ENCODE assay signal across 21 mouse cellular contexts in genomic region chr15:87074559-87074958, GRCm38 (mm10).
DNase-seq lines count a peak whose midpoint lies in the region; ATAC-seq and TF ChIP-seq lines count a peak whose summit lies in the region.
"Had no signal": no experiment of that assay in that cellular context is flagged by ENCODE, and none has a peak within 500 bp of the region (broad histone marks: within the 10 kb centered on the region; RNA-seq: fewer than 3 reads in every experiment).

No protein-coding gene starts in this region.

- TF ChIP-seq CTCF in lung, adult 2 months (IDR thresholded peaks at IDR 0.05; ENCODE audit: insufficient read depth, low read length), result no peak

- no peak overlapping the region for H3K27ac ChIP-seq in kidney, embryonic 15.5 days
- H3K27ac ChIP-seq: embryonic facial prominence, embryonic 13.5 days; forebrain, embryonic 12.5 days; heart, embryonic 13.5 days; hindbrain, embryonic 12.5 days had no signal

- H3K4me1 ChIP-seq in kidney, embryonic 15.5 days, result no peaks in the 10 kb centered on the region
- H3K4me1 ChIP-seq in lung, adult 2 months (ENCODE audit: control insufficient read depth, insufficient read depth, low read length), result no peaks in the 10 kb centered on the region
- H3K4me1 ChIP-seq: embryonic facial prominence, embryonic 13.5 days; forebrain, embryonic 12.5 days; heart, embryonic 13.5 days; hindbrain, embryonic 12.5 days had no signal

- TF ChIP-seq POLR2A in myocyte (IDR thresholded peaks at IDR 0.05; ENCODE audit: insufficient read length, low read depth), result no peak
- TF ChIP-seq POLR2A in lung, adult 2 months (IDR thresholded peaks at IDR 0.05; ENCODE audit: borderline replicate concordance, extremely low read depth, low read depth, low read length), result no peak

- no peak overlapping the region for H3K4me3 ChIP-seq in kidney, embryonic 15.5 days (replicated peaks)
- H3K4me3 ChIP-seq in myocyte, result no peak overlapping the region
- H3K4me3 ChIP-seq in lung, adult 2 months (replicated peaks; ENCODE audit: extremely low read depth, low read depth, low read length), result no peak overlapping the region
- H3K4me3 ChIP-seq: embryonic facial prominence, embryonic 13.5 days; forebrain, embryonic 12.5 days; heart, embryonic 13.5 days; hindbrain, embryonic 12.5 days had no signal

- no peak for DNase-seq in kidney, adult 8-10 months
- peak; percentile 3 for DNase-seq in lung, postnatal 36 days
- no peak for DNase-seq in lung, adult 18-20 months
- DNase-seq in spleen, adult 12 weeks (ENCODE audit: low spot score), result no peak
- no peak for DNase-seq in lung, adult 2 months
- DNase-seq: adrenal gland, adult 2 months; adrenal gland, postnatal 25 days; cerebellum, adult 8-10 months; cerebellum, postnatal 14 days; gastrocnemius, postnatal 25 days had no signal

- H3K27me3 ChIP-seq in kidney, embryonic 15.5 days, result no peaks in the 10 kb centered on the region
- H3K27me3 ChIP-seq in myocyte (ENCODE audit: control insufficient read depth, insufficient read depth, insufficient read length), result no peaks in the 10 kb centered on the region
- H3K27me3 ChIP-seq: CH12.LX; embryonic facial prominence, embryonic 13.5 days; forebrain, embryonic 12.5 days; heart, embryonic 13.5 days; hindbrain, embryonic 12.5 days had no signal

- no peaks in the 10 kb centered on the region for H3K79me2 ChIP-seq in myocyte (ENCODE audit: control insufficient read depth, insufficient read depth)

- peak overlapping the region; percentile 3; the same call in 1 of the 2 replicates for H3K4me2 ChIP-seq in kidney, embryonic 15.5 days
- peak overlapping the region; percentile 60 for H3K4me2 ChIP-seq in myocyte (ENCODE audit: low read depth)
- H3K4me2 ChIP-seq: embryonic facial prominence, embryonic 13.5 days; forebrain, embryonic 12.5 days; heart, embryonic 13.5 days; hindbrain, embryonic 12.5 days had no signal

- H3ac ChIP-seq in myocyte (ENCODE audit: control insufficient read depth, insufficient read length), result no peak overlapping the region

- ATAC-seq in kidney, embryonic 15.5 days (replicated peaks; ENCODE audit: low FRiP score), result no peak
- ATAC-seq in hematopoietic stem cell, adult 5-6 weeks (replicated peaks in 1 of 2; ENCODE audit: insufficient read depth in 1 of 2, low FRiP score in 2 of 2, low TSS enrichment in 1 of 2, low read depth in 1 of 2, poor library complexity in 2 of 2, severe bottlenecking in 2 of 2), result peak; percentile 39 to 59; a peak in 3 of 4 replicates
- ATAC-seq: forebrain, embryonic 16.5 days; hindbrain, embryonic 16.5 days; Patski had no signal

- no peaks in the 10 kb centered on the region for H3K36me3 ChIP-seq in kidney, embryonic 15.5 days
- no peaks in the 10 kb centered on the region for H3K36me3 ChIP-seq in myocyte (ENCODE audit: control insufficient read depth, insufficient read depth)
- H3K36me3 ChIP-seq: embryonic facial prominence, embryonic 13.5 days; forebrain, embryonic 12.5 days; heart, embryonic 13.5 days; hindbrain, embryonic 12.5 days had no signal

- no peaks in the 10 kb centered on the region for H3K9me3 ChIP-seq in kidney, embryonic 15.5 days (replicated peaks)
- H3K9me3 ChIP-seq: embryonic facial prominence, embryonic 13.5 days; forebrain, embryonic 12.5 days; heart, embryonic 13.5 days; hindbrain, embryonic 12.5 days had no signal

- no peak overlapping the region for H3K9ac ChIP-seq in kidney, embryonic 15.5 days
- H3K9ac ChIP-seq: embryonic facial prominence, embryonic 13.5 days; forebrain, embryonic 12.5 days; heart, embryonic 13.5 days; hindbrain, embryonic 12.5 days had no signal

- 60% methylated on average over 11 of the region's 11 CpGs for WGBS in kidney, embryonic 15.5 days
- 52% methylated on average over 11 of the region's 11 CpGs for WGBS in lung, adult 2 months

TF ChIP-seq in myocyte, 11 proteins besides CTCF, POLR2A, EP300 and RAD21:
- no peak for TF ChIP-seq TCF3 (IDR thresholded peaks at IDR 0.05; ENCODE audit: insufficient read length, low read depth)
- TF ChIP-seq USF1 (IDR thresholded peaks at IDR 0.05; ENCODE audit: low read depth), result no peak
- no peak for TF ChIP-seq SRF (IDR thresholded peaks at IDR 0.05; ENCODE audit: control insufficient read depth, insufficient read length, low read depth)
- no peak for TF ChIP-seq POLR2AphosphoS2 (IDR thresholded peaks at IDR 0.05; ENCODE audit: insufficient read length, low read depth)
- TF ChIP-seq MYOD1 (IDR thresholded peaks at IDR 0.05; ENCODE audit: control insufficient read depth in 1 of 3, insufficient read length in 2 of 3, low read depth in 2 of 3), result no peak
- TF ChIP-seq CEBPB (IDR thresholded peaks at IDR 0.05; ENCODE audit: insufficient read depth, poor library complexity, severe bottlenecking), result no peak
- TF ChIP-seq TCF12 (IDR thresholded peaks at IDR 0.05; ENCODE audit: insufficient read depth, poor library complexity, severe bottlenecking), result no peak
- TF ChIP-seq E2F4 (IDR thresholded peaks at IDR 0.05; ENCODE audit: insufficient read depth), result no peak
- no peak for TF ChIP-seq REST (IDR thresholded peaks at IDR 0.05; ENCODE audit: insufficient read depth, insufficient read length)
- TF ChIP-seq MYOG (IDR thresholded peaks at IDR 0.05; ENCODE audit: control insufficient read depth in 1 of 3, insufficient read depth in 1 of 3, insufficient read length in 2 of 3, low read depth in 2 of 3), result no peak
- TF ChIP-seq MAX (IDR thresholded peaks at IDR 0.05; ENCODE audit: low read depth), result no peak
